Mouse (Mus musculus) left cerebral cortex, adult 2 months (tissue): ENCODE results near the gene Tpo. TPM values are rescaled to one million over a fixed set of nuclear protein-coding genes. Genes with fewer than 3 reads are reported as not detected.

ENCODE experiments used
- DNase-seq, 2 experiments: peaks; one replicate each; pipeline ENCODE4 v3.0.0; 2021 to 2022; ENCODE audit warnings: low spot score in 2 of 2, mixed read lengths in 1 of 2; ENCODE audit errors: extremely low spot score in 1 of 2
- H3K27ac ChIP-seq: fragments of 200-600 bp; 2 replicates; pipeline ENCODE4 v1.8.1; 2022
- H3K4me3 ChIP-seq: fragments of 200-600 bp; 2 replicates; pipeline ENCODE4 v1.8.1; 2022
- CTCF ChIP-seq: fragments of 200-600 bp; IDR thresholded peaks from 2 replicates; pipeline ENCODE4 v1.8.1; 2022; ENCODE audit warnings: antibody characterized with exemption, mild to moderate bottlenecking, moderate library complexity
- intact Hi-C: fragments of 180-260 bp; cut with DNase I; formaldehyde crosslinking; loops from one replicate; pipeline ENCODE4 v1.15.1; 2025
- total RNA-seq, 2 experiments: library from RNA; stranded (reverse); gene quantifications; 2 replicates each; pipeline ENCODE4 v1.2.3; 2021

The Tpo gene
- total RNA-seq, 2 experiments from 2014 or later, result 0.41 to 0.61 TPM

DNA sequence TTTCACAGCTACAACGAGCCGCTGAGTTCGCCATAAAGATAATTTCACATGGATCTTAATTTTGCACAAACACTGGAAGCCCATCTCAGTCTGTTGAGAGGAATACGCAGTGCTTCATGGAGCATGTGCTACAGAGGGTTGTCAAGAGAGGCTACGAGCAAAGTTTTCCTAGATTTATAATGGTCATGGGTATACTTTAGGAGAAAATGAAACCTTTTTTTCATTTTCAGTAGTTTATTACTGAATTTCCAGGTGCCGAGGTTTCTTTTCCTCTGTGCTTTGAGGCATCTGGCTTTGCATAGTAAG, 3.1 kb downstream of the Tpo start:
- H3K4me3 ChIP-seq, result no peak overlapping the region
- no peak overlapping the region for H3K27ac ChIP-seq
- intact Hi-C loops, result loop anchor here (2.0 to 5.0 kb wide), 2 partner anchors 77 to 447 kb away; no protein-coding TSS in a partner anchor
- no peak for DNase-seq
- TF ChIP-seq CTCF, result no peak

DNA sequence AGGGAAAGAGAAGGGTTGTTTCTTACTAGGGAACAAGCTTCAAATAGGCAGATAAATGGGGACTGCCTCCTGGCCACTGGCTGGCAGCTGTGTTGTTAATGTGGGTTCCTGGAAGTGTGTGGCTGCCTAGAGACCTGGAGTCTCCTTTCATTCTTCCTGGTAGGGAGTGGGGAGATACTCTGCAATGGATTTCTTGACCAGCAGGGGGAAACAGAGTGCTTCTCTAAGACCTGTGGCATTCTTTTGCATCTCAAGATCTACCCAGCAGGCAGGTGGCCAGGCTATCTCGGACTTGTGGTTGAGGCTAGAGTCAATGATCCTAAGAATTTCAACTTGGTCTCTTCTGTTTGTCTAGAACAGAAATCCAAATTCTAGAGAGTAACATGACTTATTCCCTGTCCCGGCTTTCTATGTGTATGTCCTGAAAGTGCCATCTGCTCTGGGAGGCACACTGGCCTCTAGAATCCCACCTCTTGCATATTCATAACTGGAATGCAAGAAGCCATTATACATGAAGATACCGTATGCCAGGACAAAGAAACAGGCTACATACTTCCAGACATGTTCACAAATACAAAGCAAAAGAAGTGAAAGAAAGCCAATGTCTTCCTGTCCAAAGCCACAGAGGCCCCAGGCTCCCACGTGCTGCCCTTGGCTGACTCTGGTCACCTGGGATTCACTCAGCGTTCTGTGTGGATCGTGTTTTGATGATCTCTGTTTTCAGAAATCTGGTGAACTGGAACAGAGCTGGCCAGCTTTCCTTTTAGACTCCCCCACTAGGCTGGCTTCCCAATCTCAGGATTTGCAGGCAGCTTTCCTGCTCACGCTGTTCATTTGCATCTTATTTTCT, 3.6 kb downstream of the Tpo start:
- intact Hi-C loops, result loop anchor here (1.0 to 5.0 kb wide), 3 partner anchors 76 to 448 kb away; no protein-coding TSS in a partner anchor
- TF ChIP-seq CTCF, result peak; percentile 84
- peak overlapping the region; percentile 70 for H3K27ac ChIP-seq
- DNase-seq, result peak; percentile 75 to 79
- no peak overlapping the region for H3K4me3 ChIP-seq

DNA sequence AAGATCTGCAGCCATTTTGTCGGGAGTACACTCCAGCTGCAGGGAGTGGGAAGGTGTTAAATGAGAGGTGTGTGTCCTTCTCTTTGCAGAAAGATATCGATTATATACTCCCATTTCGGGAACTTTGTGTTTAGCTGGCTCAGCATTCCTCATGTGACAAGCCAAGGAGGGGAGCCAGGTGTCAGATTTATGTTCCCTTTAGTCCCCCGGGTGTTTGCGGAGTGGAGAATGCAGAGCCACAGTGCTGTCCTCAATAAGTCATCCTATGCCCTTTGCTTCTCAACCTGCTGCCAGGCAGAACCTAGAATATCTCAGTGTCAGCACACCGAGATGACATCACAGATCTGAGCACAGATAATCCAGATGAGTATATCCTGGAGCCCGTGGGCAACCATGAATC, 10.1 kb downstream of the Tpo start:
- H3K4me3 ChIP-seq, result no peak overlapping the region
- no peak overlapping the region for H3K27ac ChIP-seq
- DNase-seq, result no peak
- no peak for TF ChIP-seq CTCF
- intact Hi-C loops, result no loop called here

DNA sequence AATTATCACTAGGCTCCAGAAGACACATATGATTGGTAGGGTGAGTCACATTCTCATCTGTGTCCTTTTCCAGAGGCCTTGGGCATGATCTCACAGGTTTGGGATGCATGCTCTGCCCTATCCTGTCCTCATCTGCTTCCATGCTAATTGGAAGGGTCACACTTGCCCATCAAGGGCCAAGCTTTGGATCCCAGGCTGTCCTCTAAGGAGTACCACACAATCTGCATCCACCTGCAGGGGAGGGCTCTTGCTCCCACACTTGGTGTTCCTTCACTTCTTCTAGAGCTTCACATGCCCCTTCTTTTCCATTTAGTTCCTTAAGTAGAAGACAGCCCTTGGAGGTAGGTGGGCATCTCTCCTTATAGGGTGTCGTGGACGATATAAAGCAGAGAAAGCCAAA, 20.2 kb downstream of the Tpo start:
- no peak for DNase-seq

DNA sequence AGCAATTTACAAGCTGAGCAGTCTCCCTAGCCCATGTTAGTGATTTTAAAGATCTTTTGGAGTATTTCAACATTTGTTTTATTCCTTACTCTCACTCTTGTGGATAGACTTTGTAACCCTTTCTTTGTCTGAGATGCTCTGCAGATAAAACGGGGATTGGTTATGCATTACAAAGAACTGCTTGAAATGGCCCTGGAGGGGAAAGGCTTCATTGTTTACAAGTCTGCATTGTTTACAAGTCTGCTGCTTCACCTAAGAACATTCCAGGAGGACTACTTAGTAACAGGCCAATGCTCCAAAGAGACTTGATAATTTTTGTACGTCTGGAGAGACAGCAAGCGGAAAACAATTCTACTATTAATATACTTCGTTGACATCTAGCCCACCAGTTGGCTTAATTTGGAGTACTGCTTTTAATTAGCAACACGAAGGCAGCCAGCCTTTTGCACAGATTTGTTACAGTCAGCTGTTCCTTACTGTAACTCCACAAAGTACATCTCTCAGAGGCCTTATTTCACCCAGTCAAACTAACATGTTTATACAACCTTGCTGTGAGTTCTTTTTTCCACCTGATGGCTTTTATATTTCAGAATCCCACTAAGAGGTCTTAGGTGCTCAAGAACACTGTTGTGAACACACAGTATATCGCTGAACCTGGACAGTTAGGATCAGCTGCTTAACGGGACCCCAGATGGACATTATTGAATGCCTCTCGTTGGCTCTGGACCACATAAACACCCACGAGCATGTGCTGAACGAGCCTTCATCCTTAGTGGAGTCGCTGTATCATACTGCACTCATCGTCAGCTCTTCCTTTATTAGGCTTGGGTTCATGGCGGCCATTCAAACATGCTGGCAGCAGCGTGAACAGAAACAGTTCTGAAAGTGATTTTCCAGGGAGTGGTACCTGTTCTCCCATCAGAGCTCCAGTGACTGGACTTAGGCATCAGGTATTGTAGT, 22.5 kb downstream of the Tpo start:
- TF ChIP-seq CTCF, result no peak
- Histone ChIP-seq H3K4me3 (no peak overlapping the region), H3K27ac (no peak overlapping the region)
- intact Hi-C loops, result no loop called here
- no peak for DNase-seq

More for the DNA sequence above, 20.2 kb downstream of the Tpo start:
- H3K27ac ChIP-seq, result no peak overlapping the region
- H3K4me3 ChIP-seq, result no peak overlapping the region
- intact Hi-C loops, result no loop called here
- no peak for TF ChIP-seq CTCF

DNA sequence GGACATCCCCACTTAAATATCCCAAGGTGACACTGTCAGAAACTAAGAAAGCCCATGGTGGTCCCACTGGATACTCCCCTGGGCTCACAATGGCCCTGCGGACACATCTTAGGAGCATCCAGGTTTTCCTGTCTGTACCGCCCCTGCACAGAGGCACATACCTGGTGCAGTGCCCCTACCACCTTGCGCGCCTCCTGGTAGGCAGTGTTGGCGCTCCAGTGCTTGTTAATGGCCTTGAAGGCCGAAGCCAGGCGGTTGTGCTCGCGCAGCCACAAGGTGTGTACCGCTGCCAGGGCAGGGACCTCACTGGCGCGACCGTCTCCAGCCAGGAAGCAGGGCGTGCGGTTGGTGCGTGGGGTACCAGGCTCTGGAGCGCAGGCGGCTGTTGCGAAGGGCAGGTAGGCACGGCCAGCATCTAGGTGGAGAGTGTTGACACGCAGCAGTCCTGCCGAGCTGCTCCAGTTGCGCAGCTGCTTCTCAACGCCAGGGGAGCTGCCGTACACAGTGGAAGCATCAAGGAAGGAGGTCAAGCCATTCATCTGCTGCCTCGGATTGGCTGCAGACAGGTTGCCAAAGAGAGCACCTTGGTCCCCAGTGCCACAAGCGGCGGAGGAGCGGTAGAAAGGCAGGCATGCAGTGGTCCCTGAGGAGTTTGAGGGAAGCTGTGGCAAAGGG, 29.4 kb downstream of the Tpo start:
- no peak for DNase-seq
- H3K27ac ChIP-seq, result no peak overlapping the region
- TF ChIP-seq CTCF, result peak; percentile 8
- intact Hi-C loops, result no loop called here
- H3K4me3 ChIP-seq, result no peak overlapping the region

DNA sequence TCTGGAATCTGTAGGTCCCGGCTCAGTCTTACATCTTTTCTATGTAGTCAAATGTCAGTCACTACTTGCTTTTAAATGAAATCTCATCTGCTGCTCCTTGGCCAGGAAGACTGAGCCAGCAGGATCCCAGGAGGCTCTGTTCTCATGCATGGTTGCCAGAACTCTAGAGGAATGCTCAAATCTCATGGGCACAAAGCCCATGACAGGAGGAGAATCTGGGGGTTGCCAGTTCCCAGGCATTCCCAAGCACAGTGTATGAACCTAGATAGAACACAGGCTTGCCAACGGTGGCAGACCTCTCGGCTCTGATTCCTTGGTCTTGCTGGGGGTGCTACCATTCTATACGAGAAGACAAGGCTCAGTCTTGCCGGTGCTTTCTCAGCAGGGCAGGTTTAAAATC, 40.3 kb downstream of the Tpo start:
- intact Hi-C loops, result no loop called here
- Histone ChIP-seq H3K27ac (no peak overlapping the region), H3K4me3 (no peak overlapping the region)
- no peak for DNase-seq
- TF ChIP-seq CTCF, result no peak

DNA sequence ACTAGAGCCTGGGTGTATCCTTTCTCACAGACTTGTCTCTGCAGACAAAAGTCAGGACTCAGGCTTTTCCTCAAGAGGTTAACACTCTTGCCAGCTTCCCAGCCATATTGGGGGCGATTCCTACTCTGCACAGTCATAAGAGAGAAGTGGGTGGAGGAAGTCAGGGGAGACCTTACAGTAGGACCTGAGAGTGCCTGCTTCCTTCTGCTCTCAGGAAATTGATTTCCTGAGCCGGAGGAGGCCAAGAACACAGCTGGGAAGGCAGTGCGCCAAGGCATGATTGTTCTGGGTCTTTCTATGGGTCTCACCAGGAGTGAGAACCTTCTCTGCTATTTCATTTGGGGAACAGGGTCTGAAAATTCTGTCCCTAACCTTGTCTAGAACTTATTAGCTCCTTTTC, 48.5 kb downstream of the Tpo start:
- no peak for TF ChIP-seq CTCF
- no peak for DNase-seq
- H3K27ac ChIP-seq, result no peak overlapping the region
- no peak overlapping the region for H3K4me3 ChIP-seq
- intact Hi-C loops, result no loop called here

DNA sequence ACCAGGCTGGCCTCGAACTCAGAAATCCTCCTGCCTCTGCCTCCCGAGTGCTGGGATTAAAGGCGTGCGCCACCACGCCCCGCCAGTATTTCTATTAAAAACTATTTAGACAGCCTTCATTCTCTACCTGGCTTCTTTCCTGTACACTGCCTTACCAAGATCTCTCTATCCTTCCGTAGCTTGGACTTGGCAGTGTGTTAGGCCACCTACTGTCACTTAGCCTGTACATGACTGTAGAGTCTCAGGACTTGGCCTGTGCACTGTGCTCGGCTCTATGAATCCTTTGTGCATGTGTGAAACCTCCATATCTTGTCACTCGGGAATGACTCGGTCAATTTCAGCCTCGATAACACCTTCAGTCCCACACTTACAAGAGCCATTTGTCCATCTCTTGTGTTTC, 55.4 kb downstream of the Tpo start:
- H3K27ac ChIP-seq, result no peak overlapping the region
- no peak overlapping the region for H3K4me3 ChIP-seq
- no peak for DNase-seq
- no peak for TF ChIP-seq CTCF
- intact Hi-C loops, result no loop called here

DNA sequence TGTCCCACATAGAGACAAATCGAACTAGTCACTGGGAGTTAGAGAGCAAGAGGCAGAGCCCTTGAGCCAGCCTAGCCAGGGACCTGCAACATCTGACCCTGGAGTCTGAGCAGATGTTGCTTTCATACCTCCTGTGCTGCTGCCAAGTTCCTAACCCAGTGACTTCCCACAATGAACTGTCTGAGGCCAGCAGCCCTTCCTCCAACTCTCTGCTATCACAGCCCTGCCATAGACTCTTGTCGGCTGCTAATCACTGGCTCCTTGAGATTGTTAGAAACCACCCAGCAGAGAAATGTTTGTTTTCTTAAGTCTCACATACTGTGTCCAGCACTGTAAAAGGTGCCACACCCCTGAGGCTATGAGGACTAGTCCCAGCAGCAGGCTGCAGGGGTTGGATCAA, 56.1 kb downstream of the Tpo start:
- intact Hi-C loops, result no loop called here
- TF ChIP-seq CTCF, result no peak
- H3K27ac ChIP-seq, result no peak overlapping the region
- DNase-seq, result no peak
- H3K4me3 ChIP-seq, result no peak overlapping the region

DNA sequence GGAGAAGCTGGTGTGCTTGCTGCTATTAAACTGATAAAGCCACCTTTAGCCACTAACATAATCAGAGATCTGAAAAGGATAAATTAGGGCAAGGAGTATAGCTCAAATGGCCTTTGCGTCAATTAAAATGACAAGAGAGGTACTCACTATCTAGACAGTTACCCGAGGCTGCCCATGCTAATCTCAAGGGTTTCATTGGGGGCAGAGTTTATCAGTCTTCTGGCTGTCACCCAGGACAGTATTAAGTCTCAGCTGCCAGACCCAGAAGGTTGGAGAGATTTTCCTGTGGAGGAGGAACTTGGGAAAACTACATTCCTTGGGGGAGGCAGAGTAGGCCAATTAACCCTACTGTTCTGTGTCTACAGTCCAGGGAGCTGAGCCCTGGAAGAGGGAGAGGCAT, 63.1 kb downstream of the Tpo start:
- intact Hi-C loops, result no loop called here
- DNase-seq, result no peak

DNA sequence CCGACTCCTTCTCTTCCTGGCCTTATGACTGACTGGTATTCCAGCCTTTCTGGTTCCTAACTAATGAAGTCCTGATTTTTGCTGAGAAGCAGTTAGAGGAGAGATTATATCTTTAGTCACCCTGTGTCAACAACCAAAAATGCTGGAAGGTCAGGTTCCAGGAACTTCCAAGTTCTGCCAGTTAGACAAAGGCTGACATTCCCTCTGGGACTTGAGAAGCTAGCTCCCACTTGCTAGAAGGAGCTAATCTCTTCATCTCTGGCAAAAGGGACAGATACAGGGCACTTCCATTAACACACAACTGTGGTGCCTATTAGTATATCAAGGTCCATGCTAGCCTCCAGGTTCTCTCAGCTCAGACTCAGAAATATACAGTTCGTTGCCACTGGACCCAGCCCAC, 64.6 kb downstream of the Tpo start:
- DNase-seq, result no peak
- TF ChIP-seq CTCF, result no peak
- no peak overlapping the region for H3K27ac ChIP-seq
- H3K4me3 ChIP-seq, result no peak overlapping the region
- intact Hi-C loops, result no loop called here

More for the DNA sequence above, 63.1 kb downstream of the Tpo start:
- H3K4me3 ChIP-seq, result no peak overlapping the region
- H3K27ac ChIP-seq, result no peak overlapping the region
- no peak for TF ChIP-seq CTCF
